Mouse (Mus musculus) thymus, adult 2 months (tissue): ENCODE measurements around the gene Smarca4.

ENCODE experiments used
- CTCF ChIP-seq: fragments of 200-500 bp; IDR thresholded peaks from 2 replicates; pipeline ENCODE4 v1.5.1; 2012; ENCODE audit warnings: mild to moderate bottlenecking, control low read depth, low read length, moderate library complexity, borderline replicate concordance; ENCODE audit not compliant: control insufficient read depth, poor library complexity, insufficient read depth; ENCODE audit errors: extremely low read depth
- POLR2A ChIP-seq: fragments of 200-500 bp; IDR thresholded peaks from 2 replicates; pipeline ENCODE4 v1.6.1; 2012; ENCODE audit warnings: mild to moderate bottlenecking, low read length, control low read depth, moderate library complexity; ENCODE audit not compliant: control insufficient read depth, poor library complexity, insufficient read depth; ENCODE audit errors: extremely low read depth

GRCm38 (mm10) chr9:21578226-21578625 is 37.7 kb upstream of the Smarca4 start:
- no peak for TF ChIP-seq CTCF
- no peak for TF ChIP-seq POLR2A
